Mouse (Mus musculus) megakaryocyte, embryonic 14.5 days (primary cell): ENCODE results near the gene Slc29a1. TPM values are rescaled to one million over a fixed set of nuclear protein-coding genes. Genes with fewer than 3 reads are reported as not detected.
A peak's percentile ranks its signal among the peaks of the same experiment; 100 is the strongest.

Experiments used
- H3K27me3 ChIP-seq: replicated peaks from 2 replicates; pipeline ENCODE3; 2012; ENCODE audit warnings: inconsistent platforms
- H3K36me3 ChIP-seq: replicated peaks from 2 replicates; pipeline ENCODE3; 2012; ENCODE audit warnings: low read length, inconsistent platforms, mixed read lengths
- H3K4me1 ChIP-seq: 2 replicates; pipeline ENCODE4 v1.6.1; 2012; ENCODE audit warnings: inconsistent platforms
- H3K4me3 ChIP-seq: replicated peaks from 2 replicates; pipeline ENCODE3; 2012; ENCODE audit warnings: moderate library complexity, mild to moderate bottlenecking, inconsistent platforms
- H3K9me3 ChIP-seq: 2 replicates; pipeline ENCODE4 v1.6.1; 2012; ENCODE audit warnings: inconsistent platforms
- FLI1 ChIP-seq: IDR thresholded peaks from 2 replicates; pipeline ENCODE4 v1.6.1; 2012; ENCODE audit warnings: low read length, inconsistent platforms, mixed read lengths
- GATA1 ChIP-seq: IDR thresholded peaks from 3 replicates; pipeline ENCODE4 v1.6.1; 2012; ENCODE audit warnings: mixed read lengths, low read length, inconsistent platforms, borderline replicate concordance
- polyA plus RNA-seq: library from polyadenylated mRNA; stranded (reverse); fragments of >175 nt; gene quantifications from 2 replicates; pipeline ENCODE4 v1.2.3, GENCODE M21; 2012; ENCODE audit warnings: low replicate concordance; ENCODE audit not compliant: insufficient read depth

Slc29a1 gene
- polyA plus RNA-seq, 1 experiment = 24.7 TPM

- Histone ChIP-seq H3K27me3 (peaks cover 87% of the 10 kb centered on the region), H3K36me3 (peaks cover 20% of the 10 kb centered on the region), H3K4me3 (no peak overlapping the region), H3K4me1 (peaks cover 61% of the 10 kb centered on the region), H3K9me3 (peaks cover 2% of the 10 kb centered on the region; the same call in 1 of the 2 replicates)
- TF ChIP-seq GATA1 (no peak), FLI1 (no peak)
These were observed 7.5 kb downstream of the Slc29a1 start for GRCm38 (mm10) chr17:45591701-45592605.

DNA sequence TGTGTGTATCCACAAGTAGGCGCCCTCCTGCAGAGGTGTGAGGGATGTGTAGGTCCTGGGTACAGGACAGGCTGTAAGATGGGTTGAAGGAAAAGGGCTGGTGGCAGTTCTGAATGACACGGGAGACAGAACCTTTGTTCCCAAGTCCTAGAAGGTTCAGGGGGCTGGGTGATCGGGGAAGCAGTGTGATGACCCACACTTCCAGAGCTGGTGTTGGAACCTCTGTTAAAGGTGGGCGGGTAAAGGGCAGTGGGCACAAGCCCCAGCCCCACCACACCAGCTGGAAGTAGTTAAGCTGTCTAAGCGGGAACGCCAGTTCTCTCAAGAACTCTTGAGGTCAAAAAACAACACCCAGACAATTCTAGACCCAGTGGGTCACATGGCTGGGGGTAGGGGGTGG, 9.0 kb downstream of the Slc29a1 start:
- no peak overlapping the region for H3K4me3 ChIP-seq
- peaks cover 31% of the 10 kb centered on the region for H3K36me3 ChIP-seq
- H3K27me3 ChIP-seq = peaks cover 80% of the 10 kb centered on the region
- peaks cover 11% of the 10 kb centered on the region for H3K9me3 ChIP-seq
- TF ChIP-seq FLI1 (no peak), GATA1 (no peak)
- peaks cover 53% of the 10 kb centered on the region for H3K4me1 ChIP-seq

DNA sequence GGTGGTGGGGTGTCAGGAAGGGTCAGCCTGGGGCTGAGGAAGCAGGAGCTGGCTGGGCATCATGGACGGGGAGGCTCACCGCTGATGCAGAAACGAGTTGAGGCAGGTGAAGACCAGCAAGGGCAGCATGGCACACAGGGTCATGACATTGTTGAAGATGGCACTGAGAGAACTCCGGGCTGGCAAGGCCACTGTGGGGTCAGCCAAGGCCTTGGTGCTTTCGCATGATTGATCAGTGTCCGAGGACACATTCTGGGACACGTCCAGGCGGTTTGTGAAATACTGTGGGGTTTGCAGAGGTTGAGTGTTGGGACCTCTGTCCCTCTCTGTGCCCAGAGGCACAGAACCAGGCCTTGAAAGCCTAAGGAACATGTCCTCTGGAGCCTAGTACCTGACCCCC, 9.6 kb downstream of the Slc29a1 start:
- Histone ChIP-seq H3K4me1 (peaks cover 53% of the 10 kb centered on the region), H3K9me3 (peaks cover 11% of the 10 kb centered on the region), H3K36me3 (peaks cover 31% of the 10 kb centered on the region), H3K4me3 (no peak overlapping the region), H3K27me3 (peaks cover 78% of the 10 kb centered on the region)
- TF ChIP-seq FLI1 = no peak
- TF ChIP-seq GATA1 = no peak

DNA sequence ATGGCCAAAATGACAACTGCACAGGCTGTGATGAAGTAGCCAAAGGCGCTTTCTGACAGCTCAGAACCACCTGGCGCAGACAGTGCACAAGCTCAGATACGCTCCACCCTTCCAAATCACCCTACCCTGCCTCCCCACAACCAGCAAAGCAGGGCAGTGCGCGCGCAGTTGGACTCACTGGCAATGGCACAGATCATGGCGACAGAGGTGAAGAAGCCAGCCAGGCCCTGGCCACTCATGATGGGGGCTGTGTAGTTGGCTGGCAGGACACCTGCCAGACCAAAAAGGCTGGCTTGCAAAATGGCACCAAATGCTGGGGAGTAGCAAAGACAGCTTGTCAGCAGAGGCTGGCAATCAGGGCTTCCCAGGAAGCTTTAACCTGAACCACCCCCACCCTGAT, 10.2 kb downstream of the Slc29a1 start:
- H3K9me3 ChIP-seq = peaks cover 11% of the 10 kb centered on the region
- H3K4me3 ChIP-seq = no peak overlapping the region
- H3K36me3 ChIP-seq = peaks cover 31% of the 10 kb centered on the region
- peaks cover 75% of the 10 kb centered on the region for H3K27me3 ChIP-seq
- TF ChIP-seq GATA1 (no peak), FLI1 (no peak)
- H3K4me1 ChIP-seq = peaks cover 53% of the 10 kb centered on the region

GRCm38 (mm10) chr17:45588370-45588769, 11.0 kb downstream of the Slc29a1 start:
- peaks cover 67% of the 10 kb centered on the region for H3K27me3 ChIP-seq
- peaks cover 11% of the 10 kb centered on the region for H3K9me3 ChIP-seq
- TF ChIP-seq GATA1 (no peak), FLI1 (no peak)
- H3K36me3 ChIP-seq = peaks cover 31% of the 10 kb centered on the region
- H3K4me3 ChIP-seq = no peak overlapping the region
- H3K4me1 ChIP-seq = peaks cover 48% of the 10 kb centered on the region

- H3K4me3 ChIP-seq = no peak overlapping the region
- H3K4me1 ChIP-seq = peaks cover 36% of the 10 kb centered on the region
- H3K27me3 ChIP-seq = peaks cover 51% of the 10 kb centered on the region
- peaks cover 31% of the 10 kb centered on the region for H3K36me3 ChIP-seq
- peaks cover 11% of the 10 kb centered on the region for H3K9me3 ChIP-seq
- TF ChIP-seq FLI1 (no peak), GATA1 (no peak)
These were observed 13.0 kb downstream of the Slc29a1 start for GRCm38 (mm10) chr17:45586449-45586837.

DNA sequence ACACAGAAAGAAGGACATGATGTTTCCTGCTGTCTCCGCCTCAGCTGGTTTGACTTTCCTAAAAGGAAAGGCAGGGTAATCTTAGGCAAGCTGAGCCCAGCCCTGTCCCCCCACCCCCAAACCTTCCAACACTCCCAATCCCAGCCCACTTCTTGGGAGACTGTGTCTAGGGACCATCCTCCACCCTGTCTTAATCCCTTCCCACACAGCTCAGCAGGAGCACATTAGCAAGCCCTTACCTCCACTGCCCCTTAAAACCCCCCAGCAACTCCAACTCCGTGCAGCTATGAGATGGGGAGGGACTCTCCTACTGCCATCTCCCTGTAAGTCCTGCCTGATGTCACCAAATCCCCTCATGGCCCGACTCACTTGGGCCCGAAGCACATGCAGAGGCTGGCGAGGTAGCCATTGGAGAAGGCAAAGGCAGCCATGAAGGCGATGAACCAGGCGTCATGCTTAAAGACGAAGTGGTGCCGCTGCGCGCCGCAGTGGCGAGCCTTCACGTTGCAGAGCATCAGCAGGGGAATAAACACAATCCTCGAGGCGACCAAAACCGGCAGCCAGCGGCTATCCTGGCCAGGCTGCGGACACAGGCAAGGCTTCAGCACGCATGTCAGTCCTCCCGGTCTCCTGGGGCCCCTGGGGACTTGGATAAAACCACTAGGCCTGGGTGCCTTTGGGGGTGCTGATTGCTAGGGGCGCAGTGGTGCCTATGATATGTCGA, 13.5 kb downstream of the Slc29a1 start:
- Histone ChIP-seq H3K4me3 (no peak overlapping the region), H3K4me1 (peaks cover 36% of the 10 kb centered on the region), H3K9me3 (peaks cover 11% of the 10 kb centered on the region), H3K27me3 (peaks cover 45% of the 10 kb centered on the region), H3K36me3 (peaks cover 31% of the 10 kb centered on the region)
- TF ChIP-seq FLI1 (no peak), GATA1 (no peak)

- H3K27me3 ChIP-seq = peaks cover 39% of the 10 kb centered on the region
- peak overlapping the region; percentile 53 for H3K4me3 ChIP-seq
- TF ChIP-seq FLI1 = no peak
- TF ChIP-seq GATA1 = no peak
- peaks cover 31% of the 10 kb centered on the region for H3K36me3 ChIP-seq
- peaks cover 11% of the 10 kb centered on the region for H3K9me3 ChIP-seq
- peaks cover 37% of the 10 kb centered on the region for H3K4me1 ChIP-seq
These were observed 14.3 kb downstream of the Slc29a1 start for GRCm38 (mm10) chr17:45584939-45585678.

GRCm38 (mm10) chr17:45584096-45584896, 15.1 kb downstream of the Slc29a1 start:
- Histone ChIP-seq H3K27me3 (peaks cover 31% of the 10 kb centered on the region), H3K9me3 (peaks cover 11% of the 10 kb centered on the region), H3K36me3 (peaks cover 24% of the 10 kb centered on the region), H3K4me1 (peaks cover 37% of the 10 kb centered on the region), H3K4me3 (peak overlapping the region; percentile 19)
- TF ChIP-seq FLI1 (no peak), GATA1 (no peak)
